Mouse (Mus musculus): ENCODE measurements at regions not wholly inside any gene's neighbourhood (a gene's known extent, or its start where the extent isn't known, plus 50 kb on each side); places are given as distances from the start of the nearest gene placed in this dataset.

DNA sequence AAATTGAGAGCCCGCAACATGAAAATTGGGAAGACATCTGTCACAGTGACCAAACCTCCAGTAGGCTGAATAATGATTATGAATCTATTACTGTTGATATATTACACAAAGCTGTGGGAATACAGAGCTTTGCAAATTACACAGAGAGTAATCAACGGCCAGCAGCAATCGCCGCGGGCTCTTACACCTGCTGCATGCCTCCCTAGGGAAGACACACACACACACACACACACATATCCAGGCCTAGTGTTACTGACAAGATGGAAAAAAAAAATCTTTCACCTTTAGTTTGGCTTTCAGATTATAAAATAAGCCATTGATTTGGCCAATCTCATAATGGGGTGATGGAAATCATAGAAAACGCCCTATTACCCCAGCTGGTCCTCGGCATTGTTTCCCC, 327.4 kb downstream of the Btg1 start:
- no peak for DNase-seq (ENCODE audit: low read depth in 1 of 2, low spot score in 2 of 2)
- WGBS = 94% methylated on average over 7 of the region's 7 CpGs
- H3K36me3 ChIP-seq (ENCODE audit: control insufficient read depth, insufficient read depth, low read length) = no peaks in the 10 kb centered on the region
- H3K27me3 ChIP-seq (ENCODE audit: control insufficient read depth, insufficient read depth, low read length) = no peaks in the 10 kb centered on the region
- H3K27ac ChIP-seq (ENCODE audit: insufficient read depth, low read length) = no peak overlapping the region
- no peak for TF ChIP-seq CTCF (IDR thresholded peaks at IDR 0.05; ENCODE audit: extremely low read depth, insufficient read depth, insufficient read length, insufficient replicate concordance)
- TF ChIP-seq POLR2A (IDR thresholded peaks at IDR 0.05; ENCODE audit: low read depth, low read length) = no peak
- no peaks in the 10 kb centered on the region for H3K4me1 ChIP-seq (ENCODE audit: control insufficient read depth, insufficient read depth, insufficient read length)
- no peak overlapping the region for H3K4me3 ChIP-seq (ENCODE audit: extremely low read depth, insufficient read depth, insufficient read length)

GRCm38 (mm10) chr10:96947971-96948370, 331.2 kb downstream of the Btg1 start:
- H3K27me3 ChIP-seq (ENCODE audit: control insufficient read depth, insufficient read depth, low read length) = no peaks in the 10 kb centered on the region
- H3K36me3 ChIP-seq (ENCODE audit: control insufficient read depth, insufficient read depth, low read length) = no peaks in the 10 kb centered on the region
- 91% methylated on average over 3 of the region's 3 CpGs for WGBS
- no peak overlapping the region for H3K27ac ChIP-seq (ENCODE audit: insufficient read depth, low read length)
- TF ChIP-seq CTCF (IDR thresholded peaks at IDR 0.05; ENCODE audit: extremely low read depth, insufficient read depth, insufficient read length, insufficient replicate concordance) (no peak), POLR2A (IDR thresholded peaks at IDR 0.05; ENCODE audit: low read depth, low read length) (no peak)
- H3K4me1 ChIP-seq (ENCODE audit: control insufficient read depth, insufficient read depth, insufficient read length) = no peaks in the 10 kb centered on the region
- no peak overlapping the region for H3K4me3 ChIP-seq (ENCODE audit: extremely low read depth, insufficient read depth, insufficient read length)
- DNase-seq (ENCODE audit: low read depth in 1 of 2, low spot score in 2 of 2) = no peak

GRCm38 (mm10) chr10:96948871-96949270, 332.1 kb downstream of the Btg1 start:
- Histone ChIP-seq H3K27ac (ENCODE audit: insufficient read depth, low read length) (no peak overlapping the region), H3K4me3 (ENCODE audit: extremely low read depth, insufficient read depth, insufficient read length) (no peak overlapping the region), H3K36me3 (ENCODE audit: control insufficient read depth, insufficient read depth, low read length) (no peaks in the 10 kb centered on the region), H3K4me1 (ENCODE audit: control insufficient read depth, insufficient read depth, insufficient read length) (no peaks in the 10 kb centered on the region), H3K27me3 (ENCODE audit: control insufficient read depth, insufficient read depth, low read length) (no peaks in the 10 kb centered on the region)
- WGBS = 80% methylated on average over 2 of the region's 2 CpGs
- TF ChIP-seq POLR2A (IDR thresholded peaks at IDR 0.05; ENCODE audit: low read depth, low read length) (no peak), CTCF (IDR thresholded peaks at IDR 0.05; ENCODE audit: extremely low read depth, insufficient read depth, insufficient read length, insufficient replicate concordance) (no peak)
- no peak for DNase-seq (ENCODE audit: low read depth in 1 of 2, low spot score in 2 of 2)

GRCm38 (mm10) chr10:96955036-96955775, 338.4 kb downstream of the Btg1 start:
- WGBS = 51% methylated on average over 12 of the region's 12 CpGs
- no peak overlapping the region for H3K27ac ChIP-seq (ENCODE audit: insufficient read depth, low read length)
- H3K4me3 ChIP-seq (ENCODE audit: extremely low read depth, insufficient read depth, insufficient read length) = no peak overlapping the region
- no peaks in the 10 kb centered on the region for H3K27me3 ChIP-seq (ENCODE audit: control insufficient read depth, insufficient read depth, low read length)
- TF ChIP-seq POLR2A (IDR thresholded peaks at IDR 0.05; ENCODE audit: low read depth, low read length) = no peak
- no peak for TF ChIP-seq CTCF (IDR thresholded peaks at IDR 0.05; ENCODE audit: extremely low read depth, insufficient read depth, insufficient read length, insufficient replicate concordance)
- H3K36me3 ChIP-seq (ENCODE audit: control insufficient read depth, insufficient read depth, low read length) = no peaks in the 10 kb centered on the region
- no peak for DNase-seq (ENCODE audit: low read depth in 1 of 2, low spot score in 2 of 2)
- no peaks in the 10 kb centered on the region for H3K4me1 ChIP-seq (ENCODE audit: control insufficient read depth, insufficient read depth, insufficient read length)

DNA sequence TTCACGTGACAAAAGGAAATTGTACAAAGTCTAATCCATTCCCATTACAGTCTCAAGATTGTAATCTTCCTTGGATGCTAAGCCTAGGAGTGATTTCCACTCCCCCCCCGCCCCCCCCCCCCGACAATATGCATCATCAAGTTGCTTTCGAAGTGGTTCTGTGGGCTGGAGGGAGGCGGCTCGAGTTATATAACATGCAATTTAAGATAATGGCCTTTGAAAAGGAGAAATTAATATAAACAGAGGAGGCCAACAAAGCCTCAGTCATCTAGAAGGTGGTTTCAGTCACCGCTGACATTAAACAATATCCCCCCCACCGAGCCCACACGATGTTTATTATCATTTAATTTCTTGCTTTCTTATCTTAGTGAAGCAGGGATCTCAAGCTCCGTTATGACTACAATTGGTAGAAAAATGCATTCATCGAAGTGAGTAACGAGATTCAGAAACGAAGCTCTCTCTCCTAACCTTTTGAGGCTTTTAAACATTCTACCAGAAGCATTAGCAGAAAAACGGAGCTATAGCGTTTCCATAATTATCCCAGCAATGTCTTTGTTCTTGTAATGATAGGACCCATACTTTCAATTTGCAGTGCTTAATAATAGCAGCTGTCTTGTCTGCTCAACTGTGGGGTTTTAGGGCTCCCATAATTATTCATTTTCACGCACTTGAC, 339.1 kb downstream of the Btg1 start:
- Histone ChIP-seq H3K27ac (ENCODE audit: insufficient read depth, low read length) (no peak overlapping the region), H3K27me3 (ENCODE audit: control insufficient read depth, insufficient read depth, low read length) (no peaks in the 10 kb centered on the region), H3K4me1 (ENCODE audit: control insufficient read depth, insufficient read depth, insufficient read length) (no peaks in the 10 kb centered on the region), H3K4me3 (ENCODE audit: extremely low read depth, insufficient read depth, insufficient read length) (no peak overlapping the region), H3K36me3 (ENCODE audit: control insufficient read depth, insufficient read depth, low read length) (no peaks in the 10 kb centered on the region)
- TF ChIP-seq POLR2A (IDR thresholded peaks at IDR 0.05; ENCODE audit: low read depth, low read length) (no peak), CTCF (IDR thresholded peaks at IDR 0.05; ENCODE audit: extremely low read depth, insufficient read depth, insufficient read length, insufficient replicate concordance) (no peak)
- DNase-seq (ENCODE audit: low read depth in 1 of 2, low spot score in 2 of 2) = no peak
- WGBS = 61% methylated on average over 16 of the region's 16 CpGs

GRCm38 (mm10) chr10:96956449-96956834, 339.6 kb downstream of the Btg1 start:
- no peak overlapping the region for H3K27ac ChIP-seq (ENCODE audit: insufficient read depth, low read length)
- H3K27me3 ChIP-seq (ENCODE audit: control insufficient read depth, insufficient read depth, low read length) = no peaks in the 10 kb centered on the region
- DNase-seq (ENCODE audit: low read depth in 1 of 2, low spot score in 2 of 2) = no peak
- no peak overlapping the region for H3K4me3 ChIP-seq (ENCODE audit: extremely low read depth, insufficient read depth, insufficient read length)
- TF ChIP-seq POLR2A (IDR thresholded peaks at IDR 0.05; ENCODE audit: low read depth, low read length) (no peak), CTCF (IDR thresholded peaks at IDR 0.05; ENCODE audit: extremely low read depth, insufficient read depth, insufficient read length, insufficient replicate concordance) (no peak)
- H3K4me1 ChIP-seq (ENCODE audit: control insufficient read depth, insufficient read depth, insufficient read length) = no peaks in the 10 kb centered on the region
- no peaks in the 10 kb centered on the region for H3K36me3 ChIP-seq (ENCODE audit: control insufficient read depth, insufficient read depth, low read length)
- WGBS = 96% methylated on average over 5 of the region's 5 CpGs

DNA sequence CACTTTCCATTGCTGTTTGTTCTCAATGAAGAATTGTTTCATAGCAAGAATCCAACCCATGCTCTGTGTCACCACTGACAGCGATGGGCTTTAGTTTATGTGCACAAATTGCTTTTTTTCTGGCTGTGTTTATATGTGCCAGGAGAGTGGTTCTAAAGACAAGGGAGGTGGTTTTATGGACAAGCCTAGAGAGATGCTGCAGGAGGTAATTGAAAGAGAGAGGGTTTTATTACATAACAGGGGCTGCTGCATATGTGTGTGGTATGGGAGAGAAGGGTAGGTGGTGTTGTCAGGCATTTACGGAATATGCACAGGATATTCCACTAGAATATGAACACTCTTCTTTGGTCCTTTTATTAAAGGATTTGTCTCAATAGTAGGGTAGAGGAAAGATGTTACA, 340.2 kb downstream of the Btg1 start:
- H3K27ac ChIP-seq (ENCODE audit: insufficient read depth, low read length) = no peak overlapping the region
- no peaks in the 10 kb centered on the region for H3K36me3 ChIP-seq (ENCODE audit: control insufficient read depth, insufficient read depth, low read length)
- no peaks in the 10 kb centered on the region for H3K4me1 ChIP-seq (ENCODE audit: control insufficient read depth, insufficient read depth, insufficient read length)
- no peak overlapping the region for H3K4me3 ChIP-seq (ENCODE audit: extremely low read depth, insufficient read depth, insufficient read length)
- 89% methylated on average over 2 of the region's 2 CpGs for WGBS
- no peak for DNase-seq (ENCODE audit: low read depth in 1 of 2, low spot score in 2 of 2)
- no peaks in the 10 kb centered on the region for H3K27me3 ChIP-seq (ENCODE audit: control insufficient read depth, insufficient read depth, low read length)
- TF ChIP-seq CTCF (IDR thresholded peaks at IDR 0.05; ENCODE audit: extremely low read depth, insufficient read depth, insufficient read length, insufficient replicate concordance) = no peak
- TF ChIP-seq POLR2A (IDR thresholded peaks at IDR 0.05; ENCODE audit: low read depth, low read length) = no peak
